Mouse (Mus musculus) liver, adult 2 months (tissue): ENCODE data around the gene Mrps7. TPM values are rescaled to one million over a fixed set of nuclear protein-coding genes. Genes with fewer than 3 reads are reported as not detected.

Source experiments
- DNase-seq: peaks from one replicate; pipeline ENCODE4 v3.0.0-alpha.2; 2011; ENCODE audit warnings: low read depth, low spot score; ENCODE audit errors: extremely low read depth
- H3K27ac ChIP-seq: fragments of 200-500 bp; replicated peaks from 2 replicates; pipeline ENCODE4 v1.5.1; 2012; ENCODE audit warnings: low read depth, mild to moderate bottlenecking, control low read depth, inconsistent platforms, low read length; ENCODE audit not compliant: insufficient read depth
- H3K27me3 ChIP-seq: fragments of 200-500 bp; 2 replicates; pipeline ENCODE4 v1.6.1; 2012; ENCODE audit warnings: mild to moderate bottlenecking, moderate library complexity, low read length, inconsistent platforms; ENCODE audit not compliant: control insufficient read depth, insufficient read depth
- H3K36me3 ChIP-seq: fragments of 200-500 bp; 2 replicates; pipeline ENCODE4 v1.6.1; 2012; ENCODE audit warnings: low read length, inconsistent platforms; ENCODE audit not compliant: control insufficient read depth, insufficient read depth
- H3K4me1 ChIP-seq: fragments of 200-500 bp; 2 replicates; pipeline ENCODE4 v1.6.1; 2011; ENCODE audit warnings: low read length; ENCODE audit not compliant: control insufficient read depth, insufficient read depth
- H3K4me3 ChIP-seq: fragments of 200-500 bp; 2 replicates; pipeline ENCODE4 v1.5.1; 2011; ENCODE audit warnings: low read depth, mild to moderate bottlenecking, control low read depth, low read length, moderate library complexity; ENCODE audit not compliant: insufficient read depth
- H3K79me2 ChIP-seq: fragments of 200-500 bp; 2 replicates; pipeline ENCODE4 v1.6.1; 2012; ENCODE audit warnings: inconsistent platforms, mild to moderate bottlenecking, low read length, moderate library complexity; ENCODE audit not compliant: control insufficient read depth, insufficient read depth
- H3K9ac ChIP-seq: fragments of 200-500 bp; 2 replicates; pipeline ENCODE4 v1.6.1; 2012; ENCODE audit warnings: low read depth, mild to moderate bottlenecking, control low read depth, inconsistent platforms, low read length
- CTCF ChIP-seq: fragments of 200-500 bp; IDR thresholded peaks from 2 replicates; pipeline ENCODE4 v1.5.1; 2011; ENCODE audit warnings: low read depth, low read length, control low read depth
- POLR2A ChIP-seq: fragments of 200-500 bp; IDR thresholded peaks from 2 replicates; pipeline ENCODE4 v1.6.1; 2011; ENCODE audit warnings: low read length, control low read depth; ENCODE audit not compliant: insufficient read depth; ENCODE audit errors: extremely low read depth
- WGBS: fragments of 180-500 bp; shearing (Covaris S2); methylation state at CpG from one replicate; pipeline ENCODE4 v1.1.7; 2018; 5-methylcytosine and 5-hydroxymethylcytosine counted together
- polyA plus RNA-seq: library from polyadenylated mRNA; depleted of rRNA; stranded (reverse); fragments of >200 nt; gene quantifications from 2 replicates; pipeline ENCODE4 v1.2.3, GENCODE M21; 2012; rRNA removed
- total RNA-seq: library from RNA; depleted of rRNA; stranded (reverse); fragments of >200 nt; gene quantifications from 2 replicates; pipeline ENCODE4 v1.2.3, GENCODE M21; 2014; rRNA removed

Mrps7 gene
- total RNA-seq, result 48.1 and 50.4 TPM in 2 replicates
- polyA plus RNA-seq, result 32.9 and 39.2 TPM in 2 replicates

DNA sequence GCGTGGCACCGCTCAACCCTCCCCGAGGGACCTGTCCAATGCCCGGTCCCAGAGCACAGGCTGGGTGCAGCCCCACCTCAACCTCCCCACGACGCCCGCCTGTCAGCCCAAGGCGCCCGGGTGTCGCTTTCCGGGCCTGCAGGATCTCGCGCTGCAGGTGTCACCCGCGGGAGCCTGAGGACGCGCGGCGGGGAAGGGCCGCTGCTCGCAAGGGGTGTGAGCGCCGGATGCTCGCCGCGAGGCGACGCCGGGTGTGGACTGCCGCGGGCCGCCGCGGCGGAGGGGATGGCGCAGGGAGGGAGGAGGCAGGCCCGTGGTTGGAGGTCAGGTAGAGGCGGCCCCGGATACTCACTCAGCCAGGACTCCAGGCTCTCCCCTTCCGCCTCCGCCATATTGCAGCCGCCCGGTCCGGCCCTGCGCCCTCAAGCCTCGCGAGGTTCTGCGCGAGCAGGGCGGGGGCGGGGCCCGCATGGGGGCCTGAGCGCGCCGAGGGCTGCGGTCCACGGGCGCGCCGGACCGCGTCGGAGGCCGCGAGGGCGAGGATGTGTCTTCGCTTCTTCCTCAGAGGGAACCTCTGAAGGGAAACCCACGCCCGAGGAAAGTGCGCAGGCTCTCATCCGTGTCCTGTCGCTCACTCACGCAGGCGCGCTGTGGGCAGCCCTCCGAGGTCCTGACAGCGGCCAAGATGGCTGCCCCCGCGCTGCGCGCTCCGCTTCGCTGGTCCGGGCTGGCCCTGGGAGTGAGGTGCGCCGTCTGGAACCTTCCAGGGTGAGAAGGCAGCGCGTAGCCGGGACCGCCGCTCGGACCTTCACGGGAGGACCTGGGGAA, at the start of gene Mrps7, which contains the start of gene Gga3:
Gene Mrps7 (plus strand): TSS at position 450 of the 828 bp plus-strand sequence.
Gene Gga3 (minus strand): TSS at position 576 of the 828 bp plus-strand sequence.
- TF ChIP-seq CTCF, result peak; percentile 23; the same call in 1 of the 2 replicates
- TF ChIP-seq POLR2A, result peak; percentile 83
- Histone ChIP-seq H3K79me2 (peaks cover 25% of the 10 kb centered on the region; the same call in 1 of the 2 replicates), H3K27ac (peak within 1 kb of the TSS; percentile 91), H3K36me3 (peaks cover 15% of the 10 kb centered on the region; the same call in 1 of the 2 replicates), H3K4me3 (peak within 1 kb of the TSS; percentile 83), H3K9ac (peak within 1 kb of the TSS; percentile 87), H3K4me1 (peaks cover 23% of the 10 kb centered on the region), H3K27me3 (no peaks in the 10 kb centered on the region)
- DNase-seq, result peak; percentile 80
- WGBS, result under 1% methylated on average over 92 of the region's 93 CpGs

DNA sequence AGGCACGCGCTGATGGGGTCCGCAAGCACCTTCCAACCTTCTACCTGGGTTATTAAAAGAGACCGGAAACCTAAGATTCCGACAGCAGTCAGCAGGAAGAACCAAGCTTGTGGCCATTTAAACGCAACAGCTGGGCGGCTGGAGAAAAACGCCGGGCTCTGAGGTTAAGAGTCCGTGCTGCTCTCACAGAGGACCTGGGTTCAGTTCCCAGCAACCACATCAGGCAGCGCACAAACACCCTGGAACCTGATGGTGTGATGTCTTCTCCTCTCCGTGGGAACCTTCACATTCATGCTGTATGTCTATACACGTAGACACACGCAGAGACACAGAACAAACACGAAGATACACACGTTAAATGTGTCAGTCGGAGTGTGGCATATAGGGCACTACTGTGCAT, 48.0 kb upstream of the Mrps7 start:
- H3K79me2 ChIP-seq, result no peaks in the 10 kb centered on the region
- H3K9ac ChIP-seq, result no peak overlapping the region
- H3K27me3 ChIP-seq, result no peaks in the 10 kb centered on the region
- H3K36me3 ChIP-seq, result no peaks in the 10 kb centered on the region
- no peak overlapping the region for H3K27ac ChIP-seq
- H3K4me1 ChIP-seq, result no peaks in the 10 kb centered on the region
- H3K4me3 ChIP-seq, result no peak overlapping the region
- DNase-seq, result no peak
- TF ChIP-seq CTCF, result no peak
- no peak for TF ChIP-seq POLR2A
- 84% methylated on average over 17 of the region's 17 CpGs for WGBS

DNA sequence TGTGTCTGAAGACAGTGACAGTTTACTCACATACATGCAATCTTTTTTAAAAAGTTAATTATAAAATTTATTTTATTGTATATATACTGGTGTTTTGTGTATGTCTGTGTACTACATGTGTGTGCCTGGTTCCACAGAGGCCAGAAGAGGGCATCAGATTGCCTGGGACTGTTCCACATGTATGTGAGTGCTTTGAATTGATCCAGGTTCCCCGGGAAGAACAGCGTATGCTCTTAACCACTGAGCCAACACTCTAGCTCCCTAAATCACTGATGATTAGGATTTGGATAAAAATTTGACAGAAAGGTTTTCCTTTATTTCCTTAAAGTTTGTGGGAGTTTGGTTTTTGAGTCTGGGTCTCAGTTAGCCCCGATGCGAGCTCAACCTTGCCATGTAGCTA, 40.3 kb upstream of the Mrps7 start:
- Histone ChIP-seq H3K36me3 (peaks cover 7% of the 10 kb centered on the region; the same call in 1 of the 2 replicates), H3K4me1 (no peaks in the 10 kb centered on the region; the same call in 1 of the 2 replicates), H3K27me3 (no peaks in the 10 kb centered on the region), H3K27ac (no peak overlapping the region), H3K9ac (no peak overlapping the region), H3K79me2 (peaks cover 3% of the 10 kb centered on the region; the same call in 1 of the 2 replicates), H3K4me3 (peak overlapping the region; percentile 34; the same call in 1 of the 2 replicates)
- TF ChIP-seq POLR2A (no peak), CTCF (peak; percentile 4; the same call in 1 of the 2 replicates)
- 38% methylated on average over 4 of the region's 4 CpGs for WGBS
- peak; percentile 38 for DNase-seq

DNA sequence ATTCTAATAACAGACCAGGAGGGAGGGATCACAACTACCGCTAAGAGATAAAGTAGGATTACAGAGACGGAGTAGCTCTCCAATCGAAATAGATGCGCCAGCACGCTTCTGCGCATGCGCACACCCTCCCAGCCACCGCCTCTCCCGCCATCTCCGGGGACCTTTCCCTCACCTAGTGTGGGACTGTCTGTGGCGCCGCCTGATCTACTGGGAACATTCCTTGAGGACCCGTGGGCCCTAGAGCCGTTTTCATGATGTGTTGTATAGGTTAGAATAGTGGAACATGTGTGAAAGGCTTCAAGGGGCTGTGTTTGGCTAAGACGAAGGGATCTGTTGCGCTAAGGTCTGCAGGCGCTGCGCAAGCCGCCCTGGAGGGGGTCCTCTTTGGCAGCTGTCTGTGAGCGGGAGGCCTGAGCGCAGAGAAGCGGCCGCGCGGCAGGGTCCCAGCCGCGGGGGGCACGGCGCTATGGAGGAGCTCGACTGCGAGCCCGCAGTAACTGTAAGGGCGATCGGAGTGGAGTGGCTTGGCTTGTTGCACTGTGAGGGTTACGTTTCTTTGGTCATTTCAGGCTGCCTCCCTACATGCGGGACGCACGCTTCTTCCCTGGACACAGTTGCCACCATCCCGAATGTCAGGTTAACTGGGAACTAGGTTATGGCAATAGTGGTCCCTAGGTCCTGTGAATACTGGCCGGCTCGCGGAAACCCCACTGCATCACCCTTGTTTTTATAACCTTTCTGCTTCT, 39.5 kb upstream of the Mrps7 start, which contains the start of gene Nup85:
Gene Nup85 (plus strand): TSS at position 371 of the 746 bp plus-strand sequence.
- Histone ChIP-seq H3K36me3 (peaks cover 15% of the 10 kb centered on the region; the same call in 1 of the 2 replicates), H3K79me2 (peaks cover 3% of the 10 kb centered on the region; the same call in 1 of the 2 replicates), H3K27ac (peak within 1 kb of the TSS; percentile 63), H3K4me3 (peak within 1 kb of the TSS; percentile 77), H3K4me1 (no peaks in the 10 kb centered on the region; the same call in 1 of the 2 replicates), H3K9ac (peak within 1 kb of the TSS; percentile 82), H3K27me3 (no peaks in the 10 kb centered on the region)
- TF ChIP-seq CTCF (no peak), POLR2A (peak; percentile 8; the same call in 1 of the 2 replicates)
- peak; percentile 82 for DNase-seq
- WGBS, result under 1% methylated on average over 42 of the region's 42 CpGs

DNA sequence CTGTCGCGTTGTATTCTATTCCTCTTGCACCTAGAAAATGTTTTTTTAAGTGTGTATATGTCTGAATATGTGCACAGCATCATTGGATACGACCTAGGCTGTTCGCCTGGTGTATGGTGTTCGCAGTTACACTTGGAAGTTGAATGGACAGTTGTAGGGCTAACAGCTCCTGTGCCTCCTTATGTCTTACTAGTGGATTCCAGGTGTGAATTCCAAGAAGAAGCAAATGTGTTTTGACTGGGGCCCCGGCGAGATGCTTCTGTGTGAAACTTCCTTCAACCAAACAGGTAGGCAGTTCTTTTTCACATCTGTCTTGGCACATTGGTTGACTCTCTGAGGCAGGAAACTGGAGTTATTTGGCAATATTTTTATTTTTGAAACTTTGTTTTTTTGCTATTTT, 38.8 kb upstream of the Mrps7 start:
- peaks cover 3% of the 10 kb centered on the region; the same call in 1 of the 2 replicates for H3K79me2 ChIP-seq
- H3K36me3 ChIP-seq, result peaks cover 19% of the 10 kb centered on the region; the same call in 1 of the 2 replicates
- TF ChIP-seq POLR2A, result no peak
- no peak for TF ChIP-seq CTCF
- no peak overlapping the region for H3K27ac ChIP-seq
- H3K4me1 ChIP-seq, result no peaks in the 10 kb centered on the region; the same call in 1 of the 2 replicates
- H3K4me3 ChIP-seq, result no peak overlapping the region
- DNase-seq, result no peak
- H3K9ac ChIP-seq, result no peak overlapping the region
- H3K27me3 ChIP-seq, result no peaks in the 10 kb centered on the region
- 20% methylated on average over 7 of the region's 7 CpGs for WGBS
